Mouse (Mus musculus) forebrain, embryonic 16.5 days (tissue): ENCODE data around the gene Nfya. TPM values are rescaled to one million over a fixed set of nuclear protein-coding genes. Genes with fewer than 3 reads are reported as not detected.
A peak's percentile ranks its signal among the peaks of the same experiment; 100 is the strongest.

Experiments
- ATAC-seq: fragments of 200-750 bp; cut with Nextera tagmentation; 2 replicates; pipeline ENCODE4 v1.8.0; 2017; ENCODE audit warnings: mild to moderate bottlenecking, moderate library complexity
- H3K27ac ChIP-seq: fragments of 300-500 bp; sonication (generic); 2 replicates; pipeline ENCODE4 v1.5.1; 2014; ENCODE audit warnings: low read length, control low read depth
- H3K27me3 ChIP-seq: fragments of 300-500 bp; sonication (generic); replicated peaks from 2 replicates; pipeline ENCODE4 v1.6.1; 2014; ENCODE audit warnings: low read length; ENCODE audit not compliant: control insufficient read depth, insufficient read depth
- H3K36me3 ChIP-seq: fragments of 300-500 bp; sonication (generic); 2 replicates; pipeline ENCODE4 v1.6.1; 2014; ENCODE audit not compliant: control insufficient read depth, insufficient read depth
- H3K4me1 ChIP-seq: fragments of 300-500 bp; sonication (generic); replicated peaks from 2 replicates; pipeline ENCODE4 v1.6.1; 2014; ENCODE audit warnings: low read length; ENCODE audit not compliant: control insufficient read depth, insufficient read depth
- H3K4me2 ChIP-seq: fragments of 300-500 bp; sonication (generic); 2 replicates; pipeline ENCODE4 v1.6.1; 2014; ENCODE audit warnings: mild to moderate bottlenecking, low read length, control low read depth
- H3K4me3 ChIP-seq: fragments of 300-500 bp; sonication (generic); replicated peaks from 2 replicates; pipeline ENCODE4 v1.5.1; 2014; ENCODE audit warnings: mild to moderate bottlenecking, low read length, control low read depth
- H3K9ac ChIP-seq: fragments of 300-500 bp; sonication (generic); replicated peaks from 2 replicates; pipeline ENCODE4 v1.6.1; 2014; ENCODE audit warnings: low read depth, low read length, control low read depth
- H3K9me3 ChIP-seq: fragments of 300-500 bp; sonication (generic); 2 replicates; pipeline ENCODE4 v1.6.1; 2016; ENCODE audit warnings: low read length; ENCODE audit not compliant: control insufficient read depth
- WGBS: fragments of 180-500 bp; shearing (Covaris S2); extraction: QIAGEN DNeasy Blood & Tissue Kit; methylation state at CpG from one replicate; pipeline ENCODE4 v1.1.7; 2014; 5-methylcytosine and 5-hydroxymethylcytosine counted together
- polyA plus RNA-seq: library from polyadenylated mRNA; unstranded; fragments of >200 nt; fragmentation: Nextera tagmentation; extraction: Ambion mirVana; gene quantifications from 2 replicates; pipeline ENCODE4 v1.2.1, GENCODE M21; 2015

The Nfya gene
- polyA plus RNA-seq, 1 experiment from 2014 or later: 19.7 TPM

GRCm38 (mm10) chr17:48407910-48408525, 1.7 kb downstream of the Nfya start:
- Histone ChIP-seq H3K4me1 (peaks cover 33% of the 10 kb centered on the region), H3K9ac (peak overlapping the region; percentile 100), H3K4me3 (peak overlapping the region; percentile 93), H3K9me3 (no peaks in the 10 kb centered on the region), H3K27ac (peak overlapping the region; percentile 100), H3K4me2 (peak overlapping the region; percentile 80), H3K27me3 (no peaks in the 10 kb centered on the region), H3K36me3 (no peaks in the 10 kb centered on the region)
- ATAC-seq: no peak
- 6% methylated on average over 8 of the region's 8 CpGs for WGBS

GRCm38 (mm10) chr17:48407154-48407553, 2.6 kb downstream of the Nfya start:
- Histone ChIP-seq H3K4me2 (no peak overlapping the region), H3K9ac (no peak overlapping the region)

GRCm38 (mm10) chr17:48404706-48405105, 5.0 kb downstream of the Nfya start:
- Histone ChIP-seq H3K4me2 (no peak overlapping the region), H3K36me3 (no peaks in the 10 kb centered on the region), H3K27me3 (no peaks in the 10 kb centered on the region), H3K9me3 (no peaks in the 10 kb centered on the region), H3K4me1 (peaks cover 19% of the 10 kb centered on the region), H3K27ac (no peak overlapping the region), H3K4me3 (no peak overlapping the region), H3K9ac (no peak overlapping the region)
- WGBS: 75% methylated on average over 1 of the region's 1 CpGs
- ATAC-seq: no peak

More at GRCm38 (mm10) chr17:48407154-48407553, 2.6 kb downstream of the Nfya start:
- peak overlapping the region; percentile 68; the same call in 1 of the 2 replicates for H3K27ac ChIP-seq
- no peaks in the 10 kb centered on the region for H3K9me3 ChIP-seq
- H3K27me3 ChIP-seq: no peaks in the 10 kb centered on the region
- ATAC-seq: no peak
- H3K4me1 ChIP-seq: peaks cover 33% of the 10 kb centered on the region
- no peak overlapping the region for H3K4me3 ChIP-seq
- H3K36me3 ChIP-seq: no peaks in the 10 kb centered on the region
- WGBS: 69% methylated on average over 4 of the region's 4 CpGs

- Histone ChIP-seq H3K27ac (no peak overlapping the region), H3K4me1 (peaks cover 19% of the 10 kb centered on the region), H3K4me3 (no peak overlapping the region), H3K4me2 (no peak overlapping the region), H3K9me3 (no peaks in the 10 kb centered on the region), H3K9ac (no peak overlapping the region), H3K27me3 (no peaks in the 10 kb centered on the region), H3K36me3 (peaks cover 2% of the 10 kb centered on the region; the same call in 1 of the 2 replicates)
- 89% methylated on average over 2 of the region's 2 CpGs for WGBS
- ATAC-seq: no peak
These were observed 5.9 kb downstream of the Nfya start for GRCm38 (mm10) chr17:48403848-48404247.

- peaks cover 12% of the 10 kb centered on the region for H3K4me1 ChIP-seq
- ATAC-seq: no peak
- no peaks in the 10 kb centered on the region for H3K9me3 ChIP-seq
- H3K9ac ChIP-seq: no peak overlapping the region
- H3K27me3 ChIP-seq: no peaks in the 10 kb centered on the region
- no peak overlapping the region for H3K4me3 ChIP-seq
- no peak overlapping the region for H3K4me2 ChIP-seq
- H3K27ac ChIP-seq: no peak overlapping the region
- WGBS: 89% methylated on average over 3 of the region's 3 CpGs
- peaks cover 9% of the 10 kb centered on the region; the same call in 1 of the 2 replicates for H3K36me3 ChIP-seq
These were observed 7.0 kb downstream of the Nfya start for GRCm38 (mm10) chr17:48402751-48403150.

- no peak overlapping the region for H3K27ac ChIP-seq
- peaks cover 9% of the 10 kb centered on the region; the same call in 1 of the 2 replicates for H3K36me3 ChIP-seq
- H3K4me1 ChIP-seq: peaks cover 3% of the 10 kb centered on the region
- no peak overlapping the region for H3K9ac ChIP-seq
- no peak for ATAC-seq
- H3K9me3 ChIP-seq: no peaks in the 10 kb centered on the region
- H3K4me3 ChIP-seq: no peak overlapping the region
- H3K27me3 ChIP-seq: no peaks in the 10 kb centered on the region
- no peak overlapping the region for H3K4me2 ChIP-seq
- 91% methylated on average over 4 of the region's 4 CpGs for WGBS
These were observed 8.0 kb downstream of the Nfya start for GRCm38 (mm10) chr17:48401710-48402109.

GRCm38 (mm10) chr17:48392616-48393015, 17.1 kb downstream of the Nfya start:
- ATAC-seq: no peak
- no peak overlapping the region for H3K27ac ChIP-seq

GRCm38 (mm10) chr17:48391446-48391845, 18.3 kb downstream of the Nfya start:
- Histone ChIP-seq H3K9me3 (no peaks in the 10 kb centered on the region), H3K27me3 (no peaks in the 10 kb centered on the region), H3K4me2 (no peak overlapping the region), H3K9ac (no peak overlapping the region), H3K4me3 (no peak overlapping the region), H3K27ac (no peak overlapping the region), H3K4me1 (no peaks in the 10 kb centered on the region), H3K36me3 (peaks cover 68% of the 10 kb centered on the region)
- ATAC-seq: no peak
- 91% methylated on average over 5 of the region's 5 CpGs for WGBS

More at GRCm38 (mm10) chr17:48392616-48393015, 17.1 kb downstream of the Nfya start:
- Histone ChIP-seq H3K4me2 (no peak overlapping the region), H3K36me3 (peaks cover 62% of the 10 kb centered on the region), H3K4me3 (no peak overlapping the region), H3K9ac (no peak overlapping the region), H3K4me1 (no peaks in the 10 kb centered on the region), H3K27me3 (no peaks in the 10 kb centered on the region), H3K9me3 (no peaks in the 10 kb centered on the region)
- WGBS: 94% methylated on average over 3 of the region's 3 CpGs

GRCm38 (mm10) chr17:48389442-48389841, 20.3 kb downstream of the Nfya start:
- Histone ChIP-seq H3K4me2 (no peak overlapping the region), H3K27me3 (no peaks in the 10 kb centered on the region), H3K36me3 (peaks cover 66% of the 10 kb centered on the region), H3K4me3 (no peak overlapping the region), H3K9me3 (no peaks in the 10 kb centered on the region), H3K4me1 (no peaks in the 10 kb centered on the region), H3K27ac (no peak overlapping the region), H3K9ac (no peak overlapping the region)
- ATAC-seq: no peak
- WGBS: 95% methylated on average over 5 of the region's 5 CpGs
